Comparison of ENCODE assay signal across 12 mouse cellular contexts in the genomic region with DNA sequence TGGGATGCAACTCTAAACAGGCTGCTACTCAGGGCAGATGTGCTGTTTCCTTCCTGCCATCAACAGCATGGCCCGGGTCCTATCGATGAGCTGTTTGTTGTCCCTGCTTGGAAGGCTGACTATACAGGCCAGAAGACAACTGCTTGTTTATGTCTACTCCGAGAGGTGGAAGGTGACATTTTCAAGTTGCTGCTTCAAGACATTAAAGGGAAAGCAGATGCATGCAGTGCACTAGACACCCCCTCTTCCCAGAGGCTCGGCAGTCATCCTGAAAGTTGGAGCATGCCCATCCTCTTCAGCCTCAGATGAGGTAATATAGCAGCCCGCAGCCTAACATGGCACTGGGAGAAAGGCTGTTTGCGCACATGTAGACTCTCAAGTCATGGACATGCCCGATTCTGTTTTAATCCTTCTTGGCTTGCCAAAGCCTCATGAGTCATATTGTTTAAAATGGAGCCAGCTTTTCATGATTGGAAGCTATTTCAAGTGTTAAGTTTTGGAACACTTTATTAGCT. TPM values are rescaled to one million over a fixed set of nuclear protein-coding genes. Genes with fewer than 3 reads are reported as not detected.
DNase-seq lines count a peak whose midpoint lies in the region; ATAC-seq and TF ChIP-seq lines count a peak whose summit lies in the region.
"Had no signal": no experiment of that assay in that cellular context is flagged by ENCODE, and none has a peak within 500 bp of the region (broad histone marks: within the 10 kb centered on the region; RNA-seq: fewer than 3 reads in every experiment).

No protein-coding gene starts in this region.

- no peaks in the 10 kb centered on the region for H3K27me3 ChIP-seq in midbrain, postnatal 0 days (ENCODE audit: insufficient read depth, low read length)

- H3K9ac ChIP-seq in midbrain, postnatal 0 days (replicated peaks; ENCODE audit: low read length, poor library complexity, severe bottlenecking): no peak overlapping the region

- DNase-seq in frontal cortex, postnatal 25 days (ENCODE audit: low spot score in 2 of 2): no peak
- peak; percentile 12 for DNase-seq in brain, embryonic 14.5 days (ENCODE audit: low read depth)
- DNase-seq in layer of hippocampus, adult 11-12 months (ENCODE audit: low spot score): peak; percentile 30
- DNase-seq in lung, postnatal 14 days: peak; percentile 20
- no peak for DNase-seq in cerebellum, adult 9-10 months
- DNase-seq in cerebellum, postnatal 14 days: no peak
- no peak for DNase-seq in midbrain, postnatal 0 days (ENCODE audit: low spot score)
- DNase-seq: kidney, postnatal 36 days had no signal

- no peak overlapping the region for H3K4me2 ChIP-seq in midbrain, postnatal 0 days (ENCODE audit: low read depth, low read length, poor library complexity, severe bottlenecking)

- ATAC-seq in frontal cortex, adult (ENCODE audit: low TSS enrichment): peak; percentile 85
- ATAC-seq in midbrain, postnatal 0 days (ENCODE audit: low FRiP score): no peak
- ATAC-seq: CD4-positive, CD25-positive, alpha-beta regulatory T cell, adult 4 months had no signal

- no peak overlapping the region for H3K27ac ChIP-seq in midbrain, postnatal 0 days (ENCODE audit: low read depth, low read length)

- no peak for TF ChIP-seq CTCF in brain, embryonic 14.5 days (IDR thresholded peaks at IDR 0.05; ENCODE audit: borderline replicate concordance, extremely low read depth, insufficient read depth, insufficient read length)
- no peak for TF ChIP-seq CTCF in midbrain, postnatal 0 days (IDR thresholded peaks at IDR 0.05)

- H3K36me3 ChIP-seq in midbrain, postnatal 0 days (ENCODE audit: insufficient read depth, low read length): no peaks in the 10 kb centered on the region

- H3K4me3 ChIP-seq in midbrain, postnatal 0 days (ENCODE audit: low read depth, low read length): no peak overlapping the region

- no peak for TF ChIP-seq POLR2A in brain, embryonic 14.5 days (IDR thresholded peaks at IDR 0.05; ENCODE audit: borderline replicate concordance, extremely low read depth, insufficient read depth, insufficient read length, poor library complexity, severe bottlenecking)

- 89% methylated on average over 7 of the region's 7 CpGs for WGBS in midbrain, postnatal 0 days

- H3K4me1 ChIP-seq in midbrain, postnatal 0 days (ENCODE audit: insufficient read depth, low read length): no peaks in the 10 kb centered on the region; the same call in 1 of the 2 replicates

- H3K9me3 ChIP-seq in midbrain, postnatal 0 days (ENCODE audit: low read length): no peaks in the 10 kb centered on the region

RNA-seq across cellular contexts. Expression of a gene that starts 23.2 kb away (rescaled TPM):
- polyA plus RNA-seq in brain, embryonic 14.5 days (2012; rRNA removed): 0.03 and 0.05 TPM in 2 replicates
- not detected in 2 replicates for total RNA-seq in midbrain, postnatal 0 days (2014; rRNA removed)
- not detected in 2 replicates for polyA plus RNA-seq in midbrain, postnatal 0 days (2015; fragmentation: Nextera tagmentation; extraction: Ambion mirVana)
- total RNA-seq: adrenal gland, adult 18-20 months; heart, postnatal 36 days had no signal
- polyA plus RNA-seq: CD4-positive, CD25-positive, alpha-beta regulatory T cell, adult 4 months had no signal

RNA-seq across cellular contexts. Expression of a gene that starts 40.5 kb away (rescaled TPM):
- polyA plus RNA-seq in brain, embryonic 14.5 days (2012; rRNA removed): 14.5 and 14.7 TPM in 2 replicates
- total RNA-seq in midbrain, postnatal 0 days (2014; rRNA removed): 8.6 and 10.6 TPM in 2 replicates
- polyA plus RNA-seq in midbrain, postnatal 0 days (2015; fragmentation: Nextera tagmentation; extraction: Ambion mirVana): 12.7 and 13.3 TPM in 2 replicates

Comparison
In these comparisons a context has a peak if more than half of its experiments do, and no peak if none do; other contexts are left out.
1. DNase-seq: peak in brain, embryonic 14.5 days (single experiment), layer of hippocampus, adult 11-12 months (single experiment) and lung, postnatal 14 days (single experiment); none in frontal cortex, postnatal 25 days (0 of 2), cerebellum, adult 9-10 months (single experiment), cerebellum, postnatal 14 days (0 of 2) and midbrain, postnatal 0 days (single experiment).